ENCODE assay signal across 1 mouse cellular context in genomic region chr9:24637341-24637740, GRCm38 (mm10). TPM values are rescaled to one million over a fixed set of nuclear protein-coding genes. Genes with fewer than 3 reads are reported as not detected.
"Had no signal": no experiment of that assay in that cellular context is flagged by ENCODE, and none has a peak within 500 bp of the region (broad histone marks: within the 10 kb centered on the region; RNA-seq: fewer than 3 reads in every experiment).

No protein-coding gene starts in this region.

RNA-seq across cellular contexts. Expression of gene Cypt4, which starts 12.3 kb away (rescaled TPM):
- total RNA-seq: neutrophil, adult 5-6 weeks had no signal

RNA-seq across cellular contexts. Expression of gene Dpy19l2, which starts 58.8 kb away (rescaled TPM):
- total RNA-seq: neutrophil, adult 5-6 weeks had no signal
